Mouse (Mus musculus) olfactory bulb, adult 2 months (tissue): ENCODE results near the gene Epha6. TPM values are rescaled to one million over a fixed set of nuclear protein-coding genes. Genes with fewer than 3 reads are reported as not detected.

Source experiments
- H3K27ac ChIP-seq: fragments of 200-500 bp; 2 replicates; pipeline ENCODE4 v1.5.1; 2012; ENCODE audit warnings: low read depth, low read length; ENCODE audit not compliant: insufficient read depth
- H3K4me1 ChIP-seq: fragments of 200-500 bp; 2 replicates; pipeline ENCODE4 v1.6.1; 2012; ENCODE audit warnings: low read length; ENCODE audit not compliant: control insufficient read depth, insufficient read depth
- H3K4me3 ChIP-seq: fragments of 200-500 bp; 2 replicates; pipeline ENCODE4 v1.5.1; 2012; ENCODE audit warnings: mild to moderate bottlenecking, low read depth, low read length, moderate library complexity; ENCODE audit not compliant: insufficient read depth
- CTCF ChIP-seq: fragments of 200-500 bp; IDR thresholded peaks from 2 replicates; pipeline ENCODE4 v1.5.1; 2012; ENCODE audit warnings: low read depth, mild to moderate bottlenecking, low read length, moderate library complexity; ENCODE audit not compliant: insufficient read depth
- POLR2A ChIP-seq: fragments of 200-500 bp; IDR thresholded peaks from 2 replicates; pipeline ENCODE4 v1.6.1; 2012; ENCODE audit warnings: mild to moderate bottlenecking, low read depth, low read length, moderate library complexity; ENCODE audit not compliant: insufficient read depth
- WGBS: fragments of 180-500 bp; shearing (Covaris S2); methylation state at CpG from one replicate; pipeline ENCODE4 v1.1.7; 2018; 5-methylcytosine and 5-hydroxymethylcytosine counted together
- polyA plus RNA-seq: library from polyadenylated mRNA; stranded (reverse); fragments of >200 nt; gene quantifications from 2 replicates; pipeline ENCODE4 v1.2.4, GENCODE M21; 2012; ENCODE audit warnings: low replicate concordance; ENCODE audit not compliant: missing spikeins, insufficient read depth, insufficient read length

The Epha6 gene
- polyA plus RNA-seq, 1 experiment: not detected

DNA sequence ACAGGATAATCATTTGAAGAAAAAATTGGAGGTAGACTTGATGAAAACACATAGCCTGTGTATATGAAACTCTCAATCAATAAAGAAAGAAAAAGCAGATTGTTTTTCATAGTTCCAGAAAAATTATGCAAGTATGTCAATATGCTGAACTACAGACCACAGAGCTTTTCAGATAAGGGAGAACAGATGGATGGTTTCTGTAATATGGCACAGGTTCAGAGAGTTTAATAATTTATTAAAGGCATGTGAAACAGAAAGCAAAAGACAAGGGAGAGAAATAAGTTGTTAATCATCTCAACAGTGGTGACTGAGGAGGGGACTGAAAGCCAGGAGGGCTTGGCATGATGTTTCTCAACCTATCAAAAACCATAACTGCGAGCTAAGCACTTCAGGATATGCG lies 372.3 kb downstream of the Epha6 start:
- Histone ChIP-seq H3K27ac (no peak overlapping the region), H3K4me3 (no peak overlapping the region), H3K4me1 (no peaks in the 10 kb centered on the region)
- TF ChIP-seq POLR2A (no peak), CTCF (no peak)
- 98% methylated on average over 2 of the region's 2 CpGs for WGBS

DNA sequence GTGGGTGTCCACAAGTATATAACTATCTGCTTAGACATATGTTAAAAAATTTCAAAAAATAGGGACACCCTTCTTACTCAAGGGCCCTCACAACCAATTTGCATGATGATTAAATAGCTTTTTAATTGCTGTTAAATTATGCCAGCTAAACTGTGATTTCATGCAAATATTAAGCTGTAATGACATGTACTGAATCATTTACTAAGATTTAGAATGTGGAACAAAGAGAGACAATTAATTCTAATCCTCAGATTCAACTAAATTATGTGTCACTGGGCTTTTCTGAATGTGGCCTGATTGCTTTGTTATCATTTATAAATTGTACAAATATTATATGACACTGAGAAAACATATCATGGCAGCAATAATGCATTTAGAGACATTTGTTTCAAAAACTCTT lies 396.2 kb downstream of the Epha6 start:
- H3K27ac ChIP-seq: no peak overlapping the region
- no peaks in the 10 kb centered on the region for H3K4me1 ChIP-seq
- TF ChIP-seq POLR2A (no peak), CTCF (no peak)
- no peak overlapping the region for H3K4me3 ChIP-seq

DNA sequence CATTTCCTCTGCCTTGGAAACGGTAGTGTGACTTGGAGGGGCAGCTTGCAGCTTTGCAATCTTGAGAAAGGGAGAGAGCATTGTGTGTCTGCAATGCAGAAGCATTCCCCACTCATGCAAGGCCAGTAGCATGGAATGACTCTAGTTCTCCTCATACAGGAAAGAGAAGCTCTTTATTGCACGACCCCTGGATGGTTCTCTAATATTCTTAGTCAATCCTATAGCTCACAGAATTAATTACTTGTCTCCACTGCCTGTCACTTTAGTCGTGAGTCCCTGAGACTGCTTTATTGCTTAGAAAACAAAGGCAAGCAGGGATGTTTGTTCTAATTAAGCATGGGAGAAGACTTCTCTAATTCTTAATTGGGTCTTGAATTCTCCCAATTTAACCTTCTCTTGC lies 429.8 kb downstream of the Epha6 start:
- TF ChIP-seq POLR2A (no peak), CTCF (no peak)
- H3K4me3 ChIP-seq: no peak overlapping the region
- no peaks in the 10 kb centered on the region for H3K4me1 ChIP-seq
- 19% methylated on average over 3 of the region's 3 CpGs for WGBS
- no peak overlapping the region for H3K27ac ChIP-seq

DNA sequence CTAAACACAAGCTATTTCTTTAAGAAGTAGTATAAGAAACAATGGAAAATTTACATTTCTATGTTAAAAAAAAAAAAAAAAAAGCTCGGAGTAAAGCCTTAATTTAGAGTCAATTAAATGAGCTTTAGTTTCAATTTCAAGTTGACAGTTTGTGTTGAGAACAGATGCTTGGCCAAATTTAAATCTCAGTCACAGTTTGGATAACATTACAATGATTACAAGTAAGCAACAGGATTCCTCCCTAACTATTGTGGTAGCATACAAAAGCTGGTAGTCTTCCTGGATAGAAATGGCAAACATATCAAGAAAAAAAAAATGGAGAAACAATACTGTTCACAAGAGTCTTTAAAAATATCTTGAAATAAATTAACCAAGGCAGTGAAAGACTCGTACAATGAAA lies 452.9 kb downstream of the Epha6 start:
- Histone ChIP-seq H3K27ac (no peak overlapping the region), H3K4me3 (no peak overlapping the region), H3K4me1 (no peaks in the 10 kb centered on the region)
- no peak for TF ChIP-seq POLR2A
- no peak for TF ChIP-seq CTCF
- WGBS: 40% methylated on average over 2 of the region's 2 CpGs

DNA sequence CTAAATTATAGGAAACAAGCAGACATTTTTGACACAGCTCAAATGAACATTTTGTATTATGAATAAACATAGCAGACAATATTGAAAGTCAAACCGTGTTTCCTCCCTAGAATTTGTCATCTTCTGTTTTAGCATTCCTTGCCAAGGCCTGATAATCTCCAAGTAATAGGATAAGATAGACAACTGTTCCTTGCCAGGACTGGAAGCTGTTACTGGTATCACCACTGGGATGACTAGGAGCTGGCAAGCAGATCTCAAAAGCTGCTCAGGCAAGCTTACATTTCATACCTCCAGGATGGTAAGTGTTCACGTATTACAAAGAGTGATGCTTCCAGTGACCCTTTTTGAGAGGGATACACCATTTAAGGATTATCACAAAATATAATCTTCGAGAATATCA lies 461.0 kb downstream of the Epha6 start:
- no peak overlapping the region for H3K27ac ChIP-seq
- no peak overlapping the region for H3K4me3 ChIP-seq
- TF ChIP-seq POLR2A: no peak
- TF ChIP-seq CTCF: no peak
- no peaks in the 10 kb centered on the region for H3K4me1 ChIP-seq
- WGBS: 86% methylated on average over 3 of the region's 3 CpGs

DNA sequence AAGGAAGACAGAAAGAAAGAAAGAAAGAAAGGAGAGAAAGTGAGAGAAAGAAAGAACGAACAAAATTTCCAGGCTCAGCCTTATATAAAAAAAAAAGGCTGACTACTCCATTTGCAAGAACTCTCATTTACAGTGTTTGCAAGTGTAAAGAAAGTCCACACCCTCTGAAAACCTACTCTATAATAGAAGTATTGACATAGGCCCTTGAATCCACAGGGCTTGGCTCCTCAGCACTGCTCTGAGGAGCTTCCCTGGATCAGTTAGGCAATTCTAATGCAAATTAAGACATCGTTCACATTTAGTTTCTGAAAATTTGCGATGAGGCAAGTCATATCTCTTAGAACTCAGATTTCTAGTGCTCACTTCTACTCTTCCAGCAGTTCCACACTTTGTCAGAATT lies 483.9 kb downstream of the Epha6 start:
- Histone ChIP-seq H3K4me3 (no peak overlapping the region), H3K27ac (no peak overlapping the region), H3K4me1 (no peaks in the 10 kb centered on the region)
- WGBS: 74% methylated on average over 3 of the region's 3 CpGs
- no peak for TF ChIP-seq POLR2A
- no peak for TF ChIP-seq CTCF

DNA sequence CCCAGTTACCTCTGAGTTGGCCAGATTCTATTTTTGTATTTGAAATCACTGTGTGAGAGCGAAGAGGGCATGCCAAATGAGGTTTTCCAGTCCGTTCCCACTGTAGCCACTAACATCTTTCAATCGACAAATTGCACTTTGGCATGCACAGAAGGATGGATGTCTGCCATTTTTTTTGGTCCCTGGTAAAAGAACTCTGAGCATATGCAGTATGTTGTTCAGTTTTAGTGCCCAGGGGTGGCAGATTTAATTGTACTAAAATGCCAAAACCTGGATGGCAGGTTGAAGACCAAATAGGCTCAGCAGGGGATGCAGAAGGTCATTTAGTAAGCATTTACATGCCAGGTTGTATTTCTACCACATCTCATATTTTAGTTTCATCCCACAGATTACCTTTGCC lies 503.1 kb downstream of the Epha6 start:
- H3K4me1 ChIP-seq: no peaks in the 10 kb centered on the region
- no peak overlapping the region for H3K27ac ChIP-seq
- no peak for TF ChIP-seq CTCF
- TF ChIP-seq POLR2A: no peak
- no peak overlapping the region for H3K4me3 ChIP-seq
- 44% methylated on average over 3 of the region's 3 CpGs for WGBS

DNA sequence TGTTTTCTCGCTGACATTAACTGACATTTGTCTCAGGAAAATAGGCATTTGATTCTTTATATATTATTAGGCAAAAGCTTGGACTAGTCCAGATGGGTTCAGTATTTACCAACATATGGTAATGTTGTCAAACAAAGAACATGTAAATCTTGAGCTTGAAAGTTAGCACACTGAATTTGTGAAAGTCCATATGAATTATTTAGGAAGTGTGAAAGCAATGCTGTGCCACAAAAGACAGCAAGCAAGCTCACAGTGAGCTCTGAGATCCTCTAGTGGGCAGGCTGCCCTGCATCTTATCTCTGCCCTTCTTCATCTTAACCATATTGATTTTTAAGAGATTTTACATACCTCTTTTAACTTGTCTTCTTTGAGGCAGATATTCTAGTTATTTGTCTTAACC lies 510.0 kb downstream of the Epha6 start:
- Histone ChIP-seq H3K4me1 (no peaks in the 10 kb centered on the region), H3K4me3 (no peak overlapping the region), H3K27ac (no peak overlapping the region)
- TF ChIP-seq POLR2A: no peak
- TF ChIP-seq CTCF: no peak
- WGBS: 65% methylated on average over 1 of the region's 1 CpGs

DNA sequence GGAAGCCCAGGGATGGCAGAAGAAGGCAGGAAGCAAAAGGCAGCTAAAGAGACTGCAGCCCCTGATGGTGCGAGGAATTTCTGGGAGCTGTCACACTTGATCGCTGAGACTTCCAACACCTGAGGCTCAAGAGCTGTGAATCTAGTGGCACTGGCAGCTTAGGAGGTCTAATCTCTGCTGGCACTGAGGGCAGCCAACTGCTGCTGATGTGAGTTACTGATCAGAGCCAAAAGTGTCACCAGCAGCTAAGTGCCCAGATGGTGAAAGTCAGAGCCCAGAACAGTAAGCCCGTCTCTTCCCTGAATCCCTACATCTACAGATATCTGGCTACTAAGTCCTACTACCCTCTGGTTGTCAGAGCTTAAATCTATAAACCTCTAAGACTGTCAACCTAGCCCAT lies 518.4 kb downstream of the Epha6 start:
- no peak overlapping the region for H3K4me3 ChIP-seq
- 89% methylated on average over 3 of the region's 3 CpGs for WGBS
- H3K27ac ChIP-seq: no peak overlapping the region
- no peaks in the 10 kb centered on the region for H3K4me1 ChIP-seq
- TF ChIP-seq POLR2A (no peak), CTCF (no peak)

DNA sequence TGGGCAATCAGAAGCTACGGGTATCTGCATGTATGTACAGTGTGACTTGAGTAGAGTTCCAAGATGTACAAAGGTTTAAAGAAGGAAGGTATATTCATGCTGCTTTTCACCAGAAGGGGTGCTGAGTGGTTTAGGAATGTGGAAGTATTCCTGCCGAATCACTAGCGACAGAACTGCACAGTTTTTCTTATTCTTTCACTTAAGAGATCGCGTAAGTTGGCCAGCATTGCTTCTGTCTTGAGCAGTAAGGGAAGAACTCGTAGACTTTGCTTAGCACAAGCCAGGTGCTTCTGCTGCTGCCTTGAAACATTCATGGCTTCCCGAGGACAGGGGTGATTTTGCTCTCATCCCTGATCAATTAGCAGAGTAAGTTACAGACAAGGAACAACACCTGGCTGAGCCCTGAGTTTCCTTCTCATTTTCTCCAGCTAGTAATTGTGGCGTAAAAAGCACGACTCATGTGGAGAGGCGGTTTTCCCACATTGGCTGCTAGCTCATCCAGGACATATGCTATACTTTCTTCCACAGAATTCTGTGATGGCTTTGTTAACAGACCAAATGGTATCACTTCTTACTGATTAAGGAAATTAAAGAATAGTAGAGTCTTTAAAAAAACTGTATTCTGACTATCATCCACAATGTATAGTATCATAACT lies 534.7 kb downstream of the Epha6 start:
- TF ChIP-seq CTCF: no peak
- TF ChIP-seq POLR2A: no peak
- Histone ChIP-seq H3K4me3 (no peak overlapping the region), H3K4me1 (no peaks in the 10 kb centered on the region), H3K27ac (no peak overlapping the region)
- 75% methylated on average over 10 of the region's 10 CpGs for WGBS
